Mouse (Mus musculus) spleen, adult 2 months (tissue): ENCODE measurements around the gene Mccc2.
"Not testable (repeated sequence)": the region's sequence is repeated elsewhere in the genome, so short reads cannot be mapped to it uniquely, and the experiment has no call there.

Source experiments
- CTCF ChIP-seq: fragments of 200-500 bp; IDR thresholded peaks from 2 replicates; pipeline ENCODE4 v1.5.1; 2011; ENCODE audit warnings: mild to moderate bottlenecking, inconsistent platforms; ENCODE audit not compliant: insufficient read depth, insufficient read length, insufficient replicate concordance; ENCODE audit errors: extremely low read depth
- POLR2A ChIP-seq: fragments of 200-500 bp; IDR thresholded peaks from 2 replicates; pipeline ENCODE4 v1.6.1; 2011; ENCODE audit warnings: low read depth, low read length, inconsistent platforms

DNA sequence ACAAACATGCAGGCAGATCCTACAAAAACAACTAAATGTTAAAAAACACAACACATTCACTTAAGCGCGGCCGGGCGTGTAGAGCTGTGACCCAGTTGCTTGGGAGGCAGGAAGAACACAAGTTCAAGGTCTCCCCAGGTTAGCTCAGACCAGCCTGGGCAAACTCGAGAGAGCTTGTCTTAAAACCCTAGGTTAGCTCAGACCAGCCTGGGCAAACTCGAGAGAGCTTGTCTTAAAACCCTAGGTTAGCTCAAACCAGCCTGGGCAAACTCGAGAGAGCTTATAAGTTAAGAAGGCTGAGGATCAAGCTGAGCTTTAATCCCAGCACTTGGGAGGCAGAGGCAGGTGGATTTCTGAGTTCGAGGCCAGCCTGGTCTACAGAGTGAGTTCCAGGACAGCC is 42.3 kb upstream of the Mccc2 start:
- not testable (repeated sequence) for TF ChIP-seq CTCF, POLR2A
